Mouse (Mus musculus) gastrocnemius, postnatal 25 days (tissue): ENCODE measurements around the gene Rab28. TPM values are rescaled to one million over a fixed set of nuclear protein-coding genes. Genes with fewer than 3 reads are reported as not detected.
"Not testable (repeated sequence)": the region's sequence is repeated elsewhere in the genome, so short reads cannot be mapped to it uniquely, and the experiment has no call there.

Source experiments
- DNase-seq: peaks from one replicate; pipeline ENCODE4 v3.0.0; 2022
- long read RNA-seq, 2 experiments: library from polyadenylated mRNA; stranded (forward); transcript quantifications; one replicate each; pipeline ENCODE4 v2.0.0; 2021
- total RNA-seq, 2 experiments: library from RNA; stranded (reverse); gene quantifications; 1 replicate in 1 of 2; 2 replicates in 1 of 2; pipeline ENCODE4 v1.2.3; 2021

Rab28 gene
- total RNA-seq, result 10 to 100 TPM; 73.6 to 79.9 TPM
- long read RNA-seq, experiment 1, transcript Rab28-201 (7 exons, 1,635 nt), result minor isoform, 20 of 275 reads
- long read RNA-seq, experiment 1, transcript Rab28-203 (8 exons, 1,697 nt), result major isoform, 230 of 275 reads
- long read RNA-seq, experiment 1, partial matches to known transcripts, result 5 of 275 reads
- long read RNA-seq, experiment 1, other reads (novel, unspliced or antisense), result 19 of 275 reads
- long read RNA-seq, experiment 2, transcript Rab28-201 (7 exons, 1,635 nt), result minor isoform, 14 of 302 reads
- long read RNA-seq, experiment 2, transcript Rab28-203 (8 exons, 1,697 nt), result major isoform, 251 of 302 reads
- long read RNA-seq, experiment 2, partial matches to known transcripts, result 2 of 302 reads
- long read RNA-seq, experiment 2, other reads (novel, unspliced or antisense), result 32 of 302 reads

- DNase-seq, result peak; percentile 91
Observed at GRCm38 (mm10) chr5:41708051-41708630, at the start of gene Rab28. Gene Rab28 (minus strand): TSS chr5:41708157.

- no peak for DNase-seq
Observed at GRCm38 (mm10) chr5:41757338-41757737, 49.4 kb upstream of the Rab28 start.

- no peak for DNase-seq
Observed at GRCm38 (mm10) chr5:41756396-41756795, 48.4 kb upstream of the Rab28 start.

- no peak for DNase-seq
Observed at GRCm38 (mm10) chr5:41755373-41755960, 47.5 kb upstream of the Rab28 start.

- no peak for DNase-seq
Observed at GRCm38 (mm10) chr5:41754836-41755235, 46.9 kb upstream of the Rab28 start.

GRCm38 (mm10) chr5:41754226-41754775 lies 46.3 kb upstream of the Rab28 start:
- DNase-seq, result no peak

- no peak for DNase-seq
Observed at GRCm38 (mm10) chr5:41752721-41753120, 44.8 kb upstream of the Rab28 start.

GRCm38 (mm10) chr5:41744898-41745780 lies 37.2 kb upstream of the Rab28 start:
- no peak for DNase-seq

GRCm38 (mm10) chr5:41744234-41744633 lies 36.3 kb upstream of the Rab28 start:
- DNase-seq, result no peak

- no peak for DNase-seq
Observed at GRCm38 (mm10) chr5:41738817-41739216, 30.9 kb upstream of the Rab28 start.

GRCm38 (mm10) chr5:41737039-41737438 lies 29.1 kb upstream of the Rab28 start:
- DNase-seq, result no peak

GRCm38 (mm10) chr5:41727017-41727416 lies 19.1 kb upstream of the Rab28 start:
- DNase-seq, result no peak

- no peak for DNase-seq
Observed at GRCm38 (mm10) chr5:41725573-41725972, 17.6 kb upstream of the Rab28 start.

GRCm38 (mm10) chr5:41707115-41708015 lies 592 bp downstream of the Rab28 start:
- DNase-seq, result peak; percentile 4

GRCm38 (mm10) chr5:41706777-41707114 lies 1.2 kb downstream of the Rab28 start:
- no peak for DNase-seq

- DNase-seq, result not testable (repeated sequence)
Observed at GRCm38 (mm10) chr5:41701085-41701484, 6.9 kb downstream of the Rab28 start.

- no peak for DNase-seq
Observed at GRCm38 (mm10) chr5:41697958-41698357, 10.0 kb downstream of the Rab28 start.

- DNase-seq, result no peak
Observed at GRCm38 (mm10) chr5:41685016-41685415, 22.9 kb downstream of the Rab28 start.

GRCm38 (mm10) chr5:41683976-41684375 lies 24.0 kb downstream of the Rab28 start:
- no peak for DNase-seq

- no peak for DNase-seq
Observed at GRCm38 (mm10) chr5:41666012-41666411, 41.9 kb downstream of the Rab28 start.

- DNase-seq, result no peak
Observed at GRCm38 (mm10) chr5:41636793-41637192, 71.2 kb downstream of the Rab28 start.
